Mouse (Mus musculus) central nervous system, embryonic 14 days (tissue): ENCODE results near the gene Trp73. TPM values are rescaled to one million over a fixed set of nuclear protein-coding genes. Genes with fewer than 3 reads are reported as not detected.

ENCODE experiments used
- polyA plus RNA-seq: library from polyadenylated mRNA; depleted of rRNA; stranded (reverse); fragments of >200 nt; gene quantifications from 2 replicates; pipeline ENCODE4 v1.2.3, GENCODE M21; 2012; rRNA removed

Trp73 gene
- polyA plus RNA-seq, result 3.1 and 5.3 TPM in 2 replicates

GRCm38 (mm10) chr4:154140182-154140212 lies at the start of gene Trp73:
Gene Trp73, minus strand, starts transcription at chr4:154140208.

GRCm38 (mm10) chr4:154170506-154171150 lies 30.6 kb upstream of the Trp73 start, which contains the start of gene Megf6:
Gene Megf6, plus strand, starts transcription at chr4:154170730.

GRCm38 (mm10) chr4:154160538-154161390 lies 20.8 kb upstream of the Trp73 start, which contains the start of gene Tprgl:
Gene Tprgl, minus strand, starts transcription at chr4:154160666.

GRCm38 (mm10) chr4:154142211-154143040 lies 2.4 kb upstream of the Trp73 start, which contains the start of gene Wrap73:
Gene Wrap73, plus strand, starts transcription at chr4:154142372.

GRCm38 (mm10) chr4:154042577-154042976 lies 97.4 kb downstream of the Trp73 start, which contains the start of gene Ccdc27:
Gene Ccdc27, minus strand, starts transcription at chr4:154042677.

GRCm38 (mm10) chr4:154025641-154026440 lies 114.2 kb downstream of the Trp73 start, which contains the start of gene Smim1:
Gene Smim1, minus strand, starts transcription at chr4:154026230.

GRCm38 (mm10) chr4:154011646-154012089 lies 128.3 kb downstream of the Trp73 start, which contains the start of gene Lrrc47:
Gene Lrrc47, plus strand, starts transcription at chr4:154011731.

Other genes with a start within 250 kb of the Trp73 start
- gene A430005L14Rik, start 183.0 kb downstream of the Trp73 start, polyA plus RNA-seq, result 41.6 and 45.3 TPM in 2 replicates
- gene Dffb, start 165.1 kb downstream of the Trp73 start, polyA plus RNA-seq, result 21.5 and 22.3 TPM in 2 replicates
- 16.4 and 16.9 TPM in 2 replicates for gene Cep104, start 165.0 kb downstream of the Trp73 start, polyA plus RNA-seq
- 58.0 and 62.6 TPM in 2 replicates for gene Lrrc47, start 128.5 kb downstream of the Trp73 start, polyA plus RNA-seq
- 6.4 and 7.5 TPM in 2 replicates for gene Smim1, start 114.0 kb downstream of the Trp73 start, polyA plus RNA-seq
- not detected in 2 replicates for gene Ccdc27, start 97.5 kb downstream of the Trp73 start, polyA plus RNA-seq
- gene Wrap73, start 2.2 kb upstream of the Trp73 start, polyA plus RNA-seq, result 50.5 and 59.0 TPM in 2 replicates
- 122 and 127 TPM in 2 replicates for gene Tprgl, start 20.5 kb upstream of the Trp73 start, polyA plus RNA-seq
- gene Megf6, start 30.5 kb upstream of the Trp73 start, polyA plus RNA-seq, result 11.6 and 25.3 TPM in 2 replicates
- gene Arhgef16, start 161.5 kb upstream of the Trp73 start, polyA plus RNA-seq, result 0.39 and 2.0 TPM in 2 replicates
- 0.06 TPM in 1 of 2 replicates, not detected in the other for gene B230104I21Rik, start 195.9 kb upstream of the Trp73 start, polyA plus RNA-seq